Mouse (Mus musculus): ENCODE data around the gene H2al1f. TPM values are rescaled to one million over a fixed set of nuclear protein-coding genes. Genes with fewer than 3 reads are reported as not detected.
"Not testable (repeated sequence)": the region's sequence is repeated elsewhere in the genome, so short reads cannot be mapped to it uniquely, and the experiment has no call there.

The H2al1f gene
- total RNA-seq (2022), result not detected

DNA sequence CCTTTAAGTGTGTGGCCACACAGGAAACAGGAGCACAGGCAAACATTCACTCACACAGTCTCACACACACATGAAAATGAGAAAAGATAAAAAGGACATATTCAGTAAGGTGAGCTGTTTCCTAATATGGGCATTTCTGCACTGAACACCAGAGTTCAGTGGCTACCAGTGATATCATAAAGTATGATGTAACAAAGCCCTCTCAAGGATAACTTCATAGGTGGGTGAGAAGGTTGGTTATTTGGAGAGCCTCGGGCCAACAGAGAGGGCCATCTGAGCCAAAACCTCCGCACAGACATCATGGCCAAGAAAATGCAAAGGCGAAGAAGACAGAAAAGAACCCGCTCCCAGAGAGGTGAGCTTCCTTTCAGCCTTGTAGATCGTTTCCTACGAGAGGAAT lies at the start of gene H2al1f:
Gene H2al1f (plus strand): TSS at position 301 of the 400 bp plus-strand sequence.
- DNase-seq, result not testable (repeated sequence)

GRCm38 (mm10) chrX:11267791-11268190 lies 47.2 kb upstream of the H2al1f start:
- no peak for DNase-seq

- peak; percentile 4 for DNase-seq
Observed at GRCm38 (mm10) chrX:11269074-11269473, 45.9 kb upstream of the H2al1f start.

GRCm38 (mm10) chrX:11273190-11273589 lies 41.8 kb upstream of the H2al1f start:
- DNase-seq, result no peak

- DNase-seq, result no peak
Observed at GRCm38 (mm10) chrX:11277083-11277482, 37.9 kb upstream of the H2al1f start.

- DNase-seq, result no peak
Observed at GRCm38 (mm10) chrX:11280741-11281140, 34.2 kb upstream of the H2al1f start.

DNA sequence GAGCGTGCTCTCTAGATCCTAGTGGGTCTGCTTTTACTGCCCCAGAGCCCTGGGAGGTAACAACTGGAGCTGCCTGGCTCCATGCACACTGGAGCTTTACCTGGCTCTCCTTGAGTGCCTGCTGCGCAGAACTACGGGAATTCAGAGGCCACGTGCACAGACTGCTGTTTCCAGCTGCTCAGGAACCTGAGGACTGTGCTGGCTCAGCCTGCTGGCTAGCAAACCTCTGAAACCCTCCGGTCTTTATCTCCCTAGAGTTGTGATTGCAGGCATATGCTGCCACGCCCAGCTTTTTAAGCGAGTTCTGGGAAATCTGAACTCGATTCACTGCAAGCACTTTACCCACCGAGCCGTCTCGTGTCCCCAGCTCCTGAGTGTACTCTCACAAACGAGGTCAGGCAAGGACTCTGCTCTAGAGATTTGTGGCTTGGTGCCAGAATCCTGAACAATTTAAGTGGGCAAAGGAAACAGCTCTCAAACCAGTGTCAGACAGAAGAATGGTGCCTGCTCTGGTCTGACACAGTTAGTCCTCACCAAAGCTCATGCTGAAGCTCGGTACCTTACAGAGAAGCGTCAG lies 26.6 kb upstream of the H2al1f start:
- DNase-seq, result no peak

DNA sequence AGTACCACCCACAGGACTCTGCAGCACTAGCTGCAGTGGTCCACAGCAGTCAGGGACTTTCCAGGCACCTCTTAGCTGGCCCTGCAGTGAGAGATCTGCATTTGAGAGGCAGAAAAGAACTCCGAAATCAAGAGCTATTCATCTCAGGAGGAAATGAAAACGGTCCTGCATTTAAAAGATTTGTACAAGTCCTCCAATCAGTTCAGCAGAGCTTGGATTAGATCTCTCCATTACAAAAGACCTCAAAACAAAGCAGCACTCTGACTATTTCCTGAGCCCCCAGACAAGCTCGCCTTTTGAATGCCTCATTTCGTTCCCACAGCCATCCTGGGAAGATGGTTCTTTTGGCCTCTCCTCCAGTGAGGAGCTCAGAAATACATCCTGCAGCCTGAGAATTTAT lies 25.7 kb upstream of the H2al1f start:
- no peak for DNase-seq

DNA sequence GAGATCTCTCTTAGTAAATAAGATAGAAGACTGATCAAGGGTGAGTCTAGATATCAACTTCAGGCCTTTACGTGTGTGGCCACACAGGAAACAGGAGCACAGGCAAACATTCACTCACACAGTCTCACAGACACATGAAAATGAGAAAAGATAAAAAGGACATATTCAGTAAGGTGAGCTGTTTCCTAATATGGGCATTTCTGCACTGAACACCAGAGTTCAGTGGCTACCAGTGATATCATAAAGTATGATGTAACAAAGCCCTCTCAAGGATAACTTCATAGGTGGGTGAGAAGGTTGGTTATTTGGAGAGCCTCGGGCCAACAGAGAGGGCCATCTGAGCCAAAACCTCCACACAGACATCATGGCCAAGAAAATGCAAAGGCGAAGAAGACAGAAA lies 16.0 kb upstream of the H2al1f start, which contains the start of gene H2al1a:
Gene H2al1a (plus strand): TSS at position 301 of the 400 bp plus-strand sequence.
- DNase-seq, result not testable (repeated sequence)

GRCm38 (mm10) chrX:11302132-11302531 lies 12.8 kb upstream of the H2al1f start, which contains the start of gene H2al1b:
Gene H2al1b, plus strand, starts transcription at chrX:11302432.
- DNase-seq, result not testable (repeated sequence)

DNA sequence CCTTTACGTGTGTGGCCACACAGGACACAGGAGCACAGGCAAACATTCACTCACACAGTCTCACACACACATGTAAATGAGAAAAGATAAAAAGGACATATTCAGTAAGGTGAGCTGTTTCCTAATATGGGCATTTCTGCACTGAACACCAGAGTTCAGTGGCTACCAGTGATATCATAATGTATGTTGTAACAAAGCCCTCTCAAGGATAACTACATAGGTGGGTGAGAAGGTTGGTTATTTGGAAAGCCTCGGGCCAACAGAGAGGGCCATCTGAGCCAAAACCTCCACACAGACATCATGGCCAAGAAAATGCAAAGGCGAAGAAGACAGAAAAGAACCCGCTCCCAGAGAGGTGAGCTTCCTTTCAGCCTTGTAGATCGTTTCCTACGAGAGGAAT lies 9.6 kb upstream of the H2al1f start, which contains the start of gene H2al1c:
Gene H2al1c (plus strand): TSS at position 301 of the 400 bp plus-strand sequence.
- not testable (repeated sequence) for DNase-seq

GRCm38 (mm10) chrX:11308524-11308923 lies 6.4 kb upstream of the H2al1f start, which contains the start of gene H2al1d:
Gene H2al1d, plus strand, starts transcription at chrX:11308824.
- not testable (repeated sequence) for DNase-seq

- not testable (repeated sequence) for DNase-seq
Observed at GRCm38 (mm10) chrX:11311634-11312033, 3.3 kb upstream of the H2al1f start, which contains the start of gene H2al1e. Gene H2al1e, plus strand, starts transcription at chrX:11311934.

GRCm38 (mm10) chrX:11317956-11318355 lies 3.0 kb downstream of the H2al1f start, which contains the start of gene H2al1g:
Gene H2al1g, plus strand, starts transcription at chrX:11318256.
- not testable (repeated sequence) for DNase-seq

GRCm38 (mm10) chrX:11321192-11321591 lies 6.2 kb downstream of the H2al1f start, which contains the start of gene H2al1h:
Gene H2al1h, plus strand, starts transcription at chrX:11321492.
- not testable (repeated sequence) for DNase-seq

- DNase-seq, result not testable (repeated sequence)
Observed at GRCm38 (mm10) chrX:11324359-11324758, 9.4 kb downstream of the H2al1f start, which contains the start of gene H2al1i. Gene H2al1i, plus strand, starts transcription at chrX:11324659.

- DNase-seq, result not testable (repeated sequence)
Observed at GRCm38 (mm10) chrX:11327522-11327921, 12.6 kb downstream of the H2al1f start, which contains the start of gene H2al1j. Gene H2al1j, plus strand, starts transcription at chrX:11327822.

GRCm38 (mm10) chrX:11345762-11346161 lies 30.8 kb downstream of the H2al1f start:
- DNase-seq, result no peak

DNA sequence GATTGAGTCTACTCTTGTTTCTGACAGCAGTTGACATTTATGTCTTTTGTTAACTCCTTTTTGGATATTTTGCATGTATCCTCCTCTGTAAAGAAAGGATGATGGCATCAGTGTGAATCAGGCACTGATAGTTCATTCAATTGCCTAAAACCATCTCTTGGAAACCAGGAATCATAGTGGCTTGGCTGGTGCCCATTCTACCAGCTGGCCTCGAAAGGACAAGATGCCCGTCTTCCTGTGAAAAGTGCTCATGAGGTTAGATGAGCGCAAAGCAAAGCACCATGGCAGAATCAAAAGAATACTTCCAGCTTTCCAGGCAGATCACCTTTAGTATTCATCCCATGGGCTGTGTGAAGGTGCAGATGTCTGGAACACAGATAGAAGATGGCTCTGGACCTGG lies 31.8 kb downstream of the H2al1f start:
- DNase-seq, result no peak

DNA sequence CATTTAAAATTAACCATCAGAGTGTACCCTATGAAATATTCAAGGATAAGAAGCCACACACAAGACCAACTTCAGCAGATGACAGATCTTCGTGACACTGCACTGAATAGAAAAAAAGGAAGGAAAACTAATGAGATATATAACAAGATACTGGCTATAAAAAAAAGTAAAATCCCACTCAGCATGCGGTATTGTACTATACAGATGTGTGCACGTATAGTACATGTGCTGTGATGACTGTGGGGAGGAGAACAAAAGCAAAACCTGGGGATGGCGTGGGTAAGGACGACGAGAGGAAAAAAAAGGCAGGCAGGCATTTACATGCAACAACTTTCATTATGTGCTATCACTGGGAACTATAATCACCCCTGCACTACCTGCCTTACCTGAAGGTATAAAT lies 45.9 kb downstream of the H2al1f start:
- no peak for DNase-seq

GRCm38 (mm10) chrX:11361261-11361660 lies 46.3 kb downstream of the H2al1f start:
- DNase-seq, result no peak

DNA sequence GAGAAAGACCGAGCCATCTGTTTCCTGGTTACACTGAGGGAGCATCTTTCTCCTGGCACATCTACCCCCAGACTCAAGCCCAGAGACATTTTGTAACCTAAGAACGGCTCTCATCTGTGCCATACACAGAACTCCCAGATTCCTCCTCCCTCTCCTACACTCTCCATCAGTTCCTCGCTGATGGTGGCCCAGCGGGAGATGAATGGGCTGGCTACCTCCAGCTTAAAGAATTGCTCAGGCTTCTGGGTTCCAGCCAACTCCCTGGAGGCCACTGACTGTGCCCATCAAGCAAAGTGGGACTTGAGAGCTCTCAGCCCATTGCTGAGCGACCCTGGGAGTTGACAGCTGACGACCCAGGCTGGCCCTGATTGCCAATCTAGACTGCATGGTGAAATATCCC lies 48.9 kb downstream of the H2al1f start:
- peak; percentile 30 for DNase-seq
